Mouse (Mus musculus) left cerebral cortex, adult 2 months (tissue): ENCODE results near the gene Kcna1. TPM values are rescaled to one million over a fixed set of nuclear protein-coding genes. Genes with fewer than 3 reads are reported as not detected.

Experiments used
- DNase-seq, 2 experiments: peaks; one replicate each; pipeline ENCODE4 v3.0.0; 2021 to 2022; ENCODE audit warnings: low spot score in 2 of 2, mixed read lengths in 1 of 2; ENCODE audit errors: extremely low spot score in 1 of 2
- H3K27ac ChIP-seq: fragments of 200-600 bp; 2 replicates; pipeline ENCODE4 v1.8.1; 2022
- H3K4me3 ChIP-seq: fragments of 200-600 bp; 2 replicates; pipeline ENCODE4 v1.8.1; 2022
- CTCF ChIP-seq: fragments of 200-600 bp; IDR thresholded peaks from 2 replicates; pipeline ENCODE4 v1.8.1; 2022; ENCODE audit warnings: antibody characterized with exemption, mild to moderate bottlenecking, moderate library complexity
- intact Hi-C: fragments of 180-260 bp; cut with DNase I; formaldehyde crosslinking; loops from one replicate; pipeline ENCODE4 v1.15.1; 2025
- long read RNA-seq, 2 experiments: library from polyadenylated mRNA; stranded (forward); transcript quantifications; one replicate each; pipeline ENCODE4 v2.0.0; 2021; ENCODE audit warnings: borderline mapping rate in 2 of 2
- total RNA-seq, 2 experiments: library from RNA; stranded (reverse); gene quantifications; 2 replicates each; pipeline ENCODE4 v1.2.3; 2021

The Kcna1 gene
- total RNA-seq, result 100 to 1,000 TPM; 120 to 122 TPM
- long read RNA-seq, experiment 1, full-length matches to known transcripts, result 24 of 46 reads
- long read RNA-seq, experiment 1, partial matches to known transcripts, result 0 of 46 reads
- long read RNA-seq, experiment 1, other reads (novel, unspliced or antisense), result 22 of 46 reads
- long read RNA-seq, experiment 2, full-length matches to known transcripts, result 24 of 34 reads
- long read RNA-seq, experiment 2, partial matches to known transcripts, result 1 of 34 reads
- long read RNA-seq, experiment 2, other reads (novel, unspliced or antisense), result 9 of 34 reads

DNA sequence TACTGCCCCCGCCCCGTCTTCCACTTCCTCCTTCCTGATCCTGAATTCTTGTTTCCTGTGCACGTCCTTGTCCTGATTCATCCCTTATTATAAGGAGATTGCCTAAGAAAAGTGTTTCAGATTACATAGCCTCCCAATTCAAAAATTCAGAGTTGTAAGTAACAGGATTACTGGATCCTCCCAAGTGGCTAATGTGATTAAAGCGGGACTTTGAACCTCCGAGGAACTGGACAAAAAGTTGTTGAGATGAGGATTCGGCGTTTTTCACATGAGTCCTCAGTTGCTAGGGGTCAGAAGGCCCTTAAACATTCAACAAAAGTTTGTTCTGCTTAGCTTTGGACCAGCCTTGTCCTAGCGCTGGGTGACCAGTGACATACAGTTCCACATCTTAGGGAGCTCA lies at the start of gene Kcna1:
Gene Kcna1 (minus strand): TSS at position 4 of the 400 bp plus-strand sequence.
- DNase-seq, result no peak
- intact Hi-C loops, result no loop called here
- TF ChIP-seq CTCF, result no peak
- H3K27ac ChIP-seq, result peak within 1 kb of the TSS; percentile 99
- H3K4me3 ChIP-seq, result peak within 1 kb of the TSS; percentile 81

DNA sequence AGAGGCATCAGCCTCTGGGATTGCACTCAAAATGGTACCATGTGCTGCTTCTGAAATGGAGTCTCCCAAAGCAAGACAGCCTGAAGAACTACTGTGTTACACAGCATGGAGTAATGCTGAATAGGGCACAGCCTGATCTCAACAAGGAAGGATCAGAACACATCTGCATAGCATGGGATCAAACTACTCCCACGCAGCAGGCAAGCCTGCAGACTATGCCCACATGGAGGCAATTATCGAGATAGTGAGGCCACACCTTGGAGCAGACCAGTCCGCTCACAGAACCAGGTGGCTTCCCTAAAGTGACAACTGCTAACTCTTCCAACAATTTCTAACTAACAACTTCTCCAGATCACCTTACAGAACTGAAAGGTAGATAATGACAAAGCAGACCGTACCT lies 40.9 kb upstream of the Kcna1 start:
- TF ChIP-seq CTCF, result no peak
- intact Hi-C loops, result no loop called here
- H3K27ac ChIP-seq, result no peak overlapping the region
- no peak overlapping the region for H3K4me3 ChIP-seq
- no peak for DNase-seq

DNA sequence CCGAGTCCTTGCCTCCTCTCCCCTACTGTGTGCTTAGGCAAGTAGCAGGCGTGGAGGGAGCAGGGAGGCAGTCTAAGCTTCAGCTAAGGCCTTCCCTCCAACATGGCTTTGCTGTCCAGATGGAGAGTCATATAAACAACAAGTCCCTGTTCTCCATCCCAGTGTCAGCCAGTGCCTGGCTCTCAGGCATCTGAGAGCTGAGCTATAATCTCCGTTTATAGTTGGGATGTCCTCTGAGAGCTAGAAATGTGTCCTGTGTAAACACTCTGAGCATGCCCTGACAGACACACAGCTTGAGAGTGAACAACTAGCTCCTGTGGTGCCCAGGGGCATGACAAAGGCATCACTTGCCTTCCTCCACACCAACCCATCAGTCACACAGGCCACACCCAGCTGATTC lies 39.0 kb upstream of the Kcna1 start:
- no peak for TF ChIP-seq CTCF
- intact Hi-C loops, result no loop called here
- H3K4me3 ChIP-seq, result no peak overlapping the region
- peak overlapping the region; percentile 53; the same call in 1 of the 2 replicates for H3K27ac ChIP-seq
- DNase-seq, result no peak

DNA sequence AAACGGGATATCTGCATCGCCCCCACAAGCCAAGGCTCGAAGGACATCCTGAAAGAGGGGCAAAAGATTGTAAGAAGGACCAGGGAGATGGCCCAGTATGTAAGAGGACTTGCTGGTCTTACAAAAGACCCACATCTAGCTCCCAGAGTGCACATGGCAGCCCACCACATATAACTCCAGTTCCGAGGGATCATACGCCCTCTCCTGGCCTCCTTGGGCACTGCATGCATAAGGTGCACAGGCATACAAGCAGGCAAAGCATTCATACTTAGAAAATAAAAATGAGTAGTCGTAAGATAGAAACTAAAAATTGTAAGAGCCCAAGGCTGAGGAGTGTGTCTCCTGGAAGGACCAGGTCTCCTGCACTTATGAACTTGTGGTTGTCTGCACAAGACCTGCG lies 32.8 kb upstream of the Kcna1 start:
- DNase-seq, result no peak
- H3K27ac ChIP-seq, result no peak overlapping the region
- peak; percentile 54 for TF ChIP-seq CTCF
- intact Hi-C loops, result no loop called here
- H3K4me3 ChIP-seq, result no peak overlapping the region

GRCm38 (mm10) chr6:126667001-126667400 lies 20.8 kb upstream of the Kcna1 start:
- intact Hi-C loops, result no loop called here
- Histone ChIP-seq H3K4me3 (no peak overlapping the region), H3K27ac (no peak overlapping the region)
- DNase-seq, result no peak
- no peak for TF ChIP-seq CTCF

DNA sequence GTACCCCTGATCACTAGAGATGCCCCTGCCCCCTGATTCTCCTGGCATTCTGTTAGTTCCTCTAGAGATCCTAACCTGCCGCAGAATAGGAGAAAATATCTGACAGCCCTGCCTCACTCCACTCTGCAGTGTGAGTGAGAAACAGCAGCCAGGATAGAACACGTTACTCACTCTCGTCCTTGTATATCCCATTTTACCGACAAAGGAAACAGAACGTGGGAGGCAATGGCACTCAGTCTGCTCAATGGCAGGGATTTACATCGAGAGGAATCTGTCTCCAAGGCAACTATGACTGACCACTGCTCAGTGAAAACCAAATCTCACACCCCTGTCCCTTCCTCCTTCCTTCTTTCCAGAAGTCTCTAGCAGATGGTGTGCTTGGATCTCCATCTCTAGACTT lies 19.9 kb upstream of the Kcna1 start:
- no peak for TF ChIP-seq CTCF

GRCm38 (mm10) chr6:126664569-126664968 lies 18.4 kb upstream of the Kcna1 start:
- no peak for TF ChIP-seq CTCF
- no peak for DNase-seq
- Histone ChIP-seq H3K4me3 (no peak overlapping the region), H3K27ac (no peak overlapping the region)
- intact Hi-C loops, result no loop called here

More for the DNA sequence above, 19.9 kb upstream of the Kcna1 start:
- Histone ChIP-seq H3K27ac (no peak overlapping the region), H3K4me3 (no peak overlapping the region)
- intact Hi-C loops, result no loop called here
- DNase-seq, result no peak

DNA sequence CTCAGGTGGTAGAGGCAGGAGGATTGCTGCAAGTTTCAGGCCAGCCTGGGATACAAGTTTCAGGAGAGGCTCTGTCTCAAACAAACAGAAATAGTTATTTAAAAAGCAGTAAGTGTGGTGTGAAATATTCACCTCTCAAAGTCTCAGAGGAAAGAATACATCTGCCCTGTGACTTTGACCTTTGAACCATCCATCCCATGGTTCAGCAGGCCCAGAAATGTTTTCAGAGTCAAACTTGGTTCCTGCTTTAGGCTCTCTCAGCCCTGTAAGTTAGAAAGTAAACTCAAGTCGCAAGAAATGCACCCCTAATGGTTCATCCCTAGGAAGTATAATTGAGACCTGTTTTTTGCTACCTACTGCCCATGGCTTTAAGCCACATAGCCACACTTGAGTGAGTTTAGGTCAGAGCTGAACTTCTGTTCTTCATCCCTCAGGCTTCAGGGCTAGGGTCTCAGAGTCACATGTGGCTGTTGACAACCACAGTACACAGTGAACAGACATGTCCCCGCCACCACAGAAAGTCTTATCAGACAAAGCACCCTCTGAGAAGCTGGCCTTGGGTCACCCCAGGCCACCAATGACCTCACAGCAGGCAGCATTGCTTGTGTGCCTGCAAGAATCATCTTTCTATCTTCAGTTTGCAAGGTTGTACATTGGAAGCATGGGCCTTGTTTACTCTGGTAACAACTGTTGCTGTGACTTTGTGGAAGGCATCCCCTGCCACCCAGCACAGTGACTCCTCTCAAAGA lies 11.6 kb upstream of the Kcna1 start:
- Histone ChIP-seq H3K27ac (no peak overlapping the region), H3K4me3 (no peak overlapping the region)
- intact Hi-C loops, result no loop called here
- TF ChIP-seq CTCF, result no peak
- DNase-seq, result no peak

DNA sequence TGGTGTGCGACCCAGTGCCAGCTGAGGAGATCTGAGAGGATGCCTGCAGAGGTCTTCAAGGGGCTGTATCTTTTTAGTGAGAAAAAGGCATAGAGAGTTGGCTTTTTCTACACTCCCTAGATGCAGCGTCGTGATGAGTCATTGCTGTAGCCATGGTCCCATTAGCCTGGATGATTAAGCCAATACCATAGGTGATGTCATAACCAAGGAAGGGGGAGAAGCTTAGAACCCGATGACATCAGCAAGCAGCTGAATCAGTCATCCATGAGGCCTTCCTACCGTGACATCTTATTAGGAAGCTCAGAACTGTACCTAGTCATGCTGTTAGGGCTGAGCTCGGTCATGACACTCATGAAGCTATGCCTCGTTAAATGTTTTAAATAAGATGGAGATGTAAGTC lies 7.4 kb upstream of the Kcna1 start:
- Histone ChIP-seq H3K27ac (no peak overlapping the region), H3K4me3 (no peak overlapping the region)
- no peak for DNase-seq
- no peak for TF ChIP-seq CTCF
- intact Hi-C loops, result no loop called here

GRCm38 (mm10) chr6:126645644-126646358 lies 383 bp downstream of the Kcna1 start:
- H3K27ac ChIP-seq, result peak overlapping the region; percentile 99
- TF ChIP-seq CTCF, result no peak
- H3K4me3 ChIP-seq, result peak overlapping the region; percentile 81
- DNase-seq, result peak; percentile 74 to 85
- intact Hi-C loops, result no loop called here

DNA sequence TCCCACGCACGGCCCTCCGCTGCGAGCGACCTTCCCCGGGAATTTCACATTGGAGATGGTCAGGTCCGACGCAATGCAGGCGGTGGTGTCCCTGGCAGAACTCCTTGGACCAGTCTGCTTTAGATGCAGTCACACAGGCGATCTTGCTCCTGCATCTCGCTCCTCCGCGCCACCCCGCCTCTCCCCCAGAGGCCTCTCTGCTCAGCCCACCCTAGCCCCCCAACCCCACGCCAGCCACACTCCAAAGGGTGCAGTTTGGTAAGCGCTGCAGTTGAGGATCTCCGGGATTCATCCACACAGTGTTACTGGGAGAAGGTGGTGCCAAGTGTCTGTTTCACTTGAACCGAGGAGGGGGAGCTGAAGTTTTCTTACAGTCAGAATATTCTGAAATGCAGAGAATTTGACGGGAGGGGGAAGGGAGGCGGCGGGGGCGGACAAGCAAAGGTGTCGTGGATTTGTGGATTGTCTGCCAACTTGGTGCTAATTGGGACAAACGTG lies 1.1 kb downstream of the Kcna1 start:
- peak; percentile 44 to 58 for DNase-seq
- H3K4me3 ChIP-seq, result peak overlapping the region; percentile 81
- H3K27ac ChIP-seq, result peak overlapping the region; percentile 99
- no peak for TF ChIP-seq CTCF
- intact Hi-C loops, result no loop called here
